Mouse (Mus musculus) kidney, adult 11 months (tissue): ENCODE measurements around the gene Olfr1116.
"Not testable (repeated sequence)": the region's sequence is repeated elsewhere in the genome, so short reads cannot be mapped to it uniquely, and the experiment has no call there.

Source experiments
- DNase-seq: peaks from one replicate; pipeline ENCODE4 v3.0.0; 2022

The Olfr1116 gene

GRCm38 (mm10) chr2:87267234-87267633 lies at the start of gene Olfr1116:
Gene Olfr1116 (plus strand): TSS chr2:87267534.
- no peak for DNase-seq

GRCm38 (mm10) chr2:87247713-87248112 lies 19.6 kb upstream of the Olfr1116 start, which contains the start of gene Olfr1115:
Gene Olfr1115 (plus strand): TSS chr2:87248013.
- DNase-seq, result no peak

DNA sequence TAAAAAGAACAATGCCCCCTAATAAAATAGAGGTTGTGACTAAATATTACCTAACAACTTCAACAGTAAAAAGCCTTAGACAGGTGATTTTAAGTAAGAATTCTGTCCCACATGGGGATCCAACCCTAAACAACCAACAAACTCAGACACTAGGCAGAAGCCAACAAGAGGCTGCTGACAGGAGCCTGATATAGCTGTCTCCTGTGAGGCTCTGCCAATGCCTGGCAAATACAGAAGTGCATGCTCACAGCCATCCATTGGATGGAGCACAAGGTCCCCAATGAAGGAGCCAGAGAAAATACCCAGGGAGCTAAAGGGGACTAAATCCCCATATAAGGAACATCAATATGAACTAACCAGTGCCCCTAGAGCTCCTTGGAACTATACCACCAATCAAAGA lies 26.6 kb downstream of the Olfr1116 start:
- DNase-seq, result not testable (repeated sequence)

- no peak for DNase-seq
Observed at GRCm38 (mm10) chr2:87307281-87307680, 39.9 kb downstream of the Olfr1116 start, which contains the start of gene Olfr1118. Gene Olfr1118 (plus strand): TSS chr2:87307581.
